Mouse (Mus musculus) ES-E14 (cell line): ENCODE measurements around the gene Dcps. TPM values are rescaled to one million over a fixed set of nuclear protein-coding genes. Genes with fewer than 3 reads are reported as not detected.

Source experiments
- DNase-seq: peaks from one replicate; pipeline ENCODE4 v3.0.0-alpha.2; 2013; ENCODE audit warnings: low read depth, low spot score
- H3K27ac ChIP-seq: 2 replicates; pipeline ENCODE4 v1.5.1; 2012; ENCODE audit warnings: low read depth, mild to moderate bottlenecking, low read length, moderate library complexity, mixed read lengths; ENCODE audit not compliant: poor library complexity, insufficient read depth, severe bottlenecking
- H3K36me3 ChIP-seq: 2 replicates; pipeline ENCODE4 v1.6.1; 2012; ENCODE audit warnings: mild to moderate bottlenecking, low read length, moderate library complexity, mixed read lengths; ENCODE audit not compliant: control insufficient read depth, poor library complexity, insufficient read depth, severe bottlenecking
- H3K4me1 ChIP-seq, 2 experiments: fragments of 150-350 bp in 1 of 2; sonication (generic) in 1 of 2; 2 replicates each; pipeline ENCODE4 v1.6.1; 2012; ENCODE audit warnings: low read length in 2 of 2, mild to moderate bottlenecking in 1 of 2, mixed read lengths in 1 of 2; ENCODE audit not compliant: control insufficient read depth in 2 of 2, insufficient read depth in 2 of 2, poor library complexity in 1 of 2
- H3K4me3 ChIP-seq, 2 experiments: fragments of 150-350 bp in 1 of 2; sonication (generic) in 1 of 2; 2 replicates each; pipeline ENCODE4 v1.5.1; 2012; ENCODE audit warnings: low read length in 2 of 2, low read depth in 1 of 2, mild to moderate bottlenecking in 1 of 2, mixed read lengths in 1 of 2; ENCODE audit not compliant: insufficient read depth in 1 of 2, poor library complexity in 1 of 2, severe bottlenecking in 1 of 2
- H3K9ac ChIP-seq: 2 replicates; pipeline ENCODE4 v1.6.1; 2012; ENCODE audit warnings: low read depth, mild to moderate bottlenecking, low read length, mixed read lengths; ENCODE audit not compliant: poor library complexity, insufficient read depth, severe bottlenecking
- H3K9me3 ChIP-seq: fragments of 150-350 bp; sonication (generic); 2 replicates; pipeline ENCODE4 v1.6.1; 2012; ENCODE audit warnings: low read depth, mild to moderate bottlenecking, low read length; ENCODE audit not compliant: control insufficient read depth, insufficient read depth
- CHD2 ChIP-seq: IDR thresholded peaks from 2 replicates; pipeline ENCODE4 v1.6.1; 2014; ENCODE audit warnings: mild to moderate bottlenecking, low read depth, low read length, inconsistent platforms
- HCFC1 ChIP-seq: IDR thresholded peaks from 2 replicates; pipeline ENCODE4 v1.6.1; 2012; ENCODE audit warnings: low read length, inconsistent platforms, borderline replicate concordance; ENCODE audit not compliant: insufficient read depth
- MAFK ChIP-seq: IDR thresholded peaks from 2 replicates; pipeline ENCODE4 v1.6.1; 2014; ENCODE audit warnings: mild to moderate bottlenecking, low read depth, low read length, inconsistent platforms; ENCODE audit not compliant: insufficient read depth
- ZC3H11A ChIP-seq: IDR thresholded peaks from 2 replicates; pipeline ENCODE4 v1.6.1; 2012; ENCODE audit warnings: low read depth, mild to moderate bottlenecking, inconsistent platforms, low read length, borderline replicate concordance
- ZNF384 ChIP-seq: IDR thresholded peaks from 2 replicates; pipeline ENCODE4 v1.6.1; 2012; ENCODE audit warnings: low read depth, low read length, inconsistent platforms
- in situ Hi-C, 2 experiments: fragments of 600-800 bp; cut with MboI; formaldehyde crosslinking; loops; one replicate each; pipeline ENCODE4 v1.15.1; 2025; ENCODE audit warnings: low sequenced_read_pairs in 2 of 2, inconsistent platforms in 1 of 2; ENCODE audit not compliant: unreplicated experiment in 2 of 2
- total RNA-seq: library from RNA; depleted of rRNA; stranded (reverse); fragments of 300-350 nt; gene quantifications from 2 replicates; pipeline ENCODE4 v1.2.3, GENCODE M21; 2012

The Dcps gene
- total RNA-seq, 1 experiment: 42.9 TPM

- Histone ChIP-seq H3K4me3 (no peak overlapping the region), H3K9me3 (no peaks in the 10 kb centered on the region), H3K4me1 (peaks cover 6 to 16% of the 10 kb centered on the region in 2 experiments; a peak in 3 of 4 replicates), H3K27ac (no peak overlapping the region), H3K9ac (no peak overlapping the region), H3K36me3 (no peaks in the 10 kb centered on the region)
- in situ Hi-C loops: no loop called here
- no peak for DNase-seq
- TF ChIP-seq CHD2 (no peak), ZC3H11A (no peak), ZNF384 (no peak), HCFC1 (no peak), MAFK (no peak)
These were observed 67.8 kb downstream of the Dcps start for GRCm38 (mm10) chr9:35108066-35108465.

- in situ Hi-C loops: no loop called here
- Histone ChIP-seq H3K36me3 (no peaks in the 10 kb centered on the region), H3K27ac (no peak overlapping the region), H3K4me1 (peaks cover 6 to 14% of the 10 kb centered on the region in 2 experiments; a peak in 3 of 4 replicates), H3K9ac (no peak overlapping the region), H3K4me3 (no peak overlapping the region), H3K9me3 (no peaks in the 10 kb centered on the region)
- no peak for TF ChIP-seq CHD2
- TF ChIP-seq ZNF384: no peak
- TF ChIP-seq HCFC1: no peak
- TF ChIP-seq ZC3H11A: no peak
- no peak for TF ChIP-seq MAFK
- no peak for DNase-seq
These were observed 68.5 kb downstream of the Dcps start for GRCm38 (mm10) chr9:35107396-35107795.

GRCm38 (mm10) chr9:35105884-35106880 is 69.7 kb downstream of the Dcps start:
- Histone ChIP-seq H3K36me3 (no peaks in the 10 kb centered on the region), H3K4me1 (peaks cover 6 to 10% of the 10 kb centered on the region in 2 experiments; a peak in 3 of 4 replicates), H3K27ac (no peak overlapping the region), H3K4me3 (no peak overlapping the region), H3K9ac (no peak overlapping the region), H3K9me3 (no peaks in the 10 kb centered on the region)
- TF ChIP-seq HCFC1 (no peak), CHD2 (no peak), ZNF384 (no peak), MAFK (no peak), ZC3H11A (no peak)
- in situ Hi-C loops: no loop called here
- no peak for DNase-seq

DNA sequence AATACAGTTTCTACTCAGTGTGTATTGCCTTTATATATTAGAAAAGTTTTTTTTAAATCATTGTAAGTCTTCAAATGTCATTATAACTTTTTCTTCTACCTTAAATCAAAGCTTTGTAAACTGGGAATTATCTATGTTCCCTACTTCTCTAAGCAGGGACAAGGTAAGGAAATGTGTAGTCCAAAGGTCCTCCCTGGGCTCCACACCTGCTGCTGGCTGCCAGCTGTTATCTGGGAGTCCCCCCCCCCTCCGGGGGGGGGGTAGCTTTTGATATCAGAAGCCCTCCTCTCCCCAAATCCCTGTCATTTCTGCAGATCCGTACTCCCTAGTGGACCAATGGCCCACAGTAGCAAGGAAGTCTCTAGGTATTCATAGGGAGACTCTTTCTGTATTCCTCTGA is 70.4 kb downstream of the Dcps start:
- Histone ChIP-seq H3K36me3 (no peaks in the 10 kb centered on the region), H3K4me3 (no peak overlapping the region), H3K4me1 (peaks cover 6 to 8% of the 10 kb centered on the region in 2 experiments; a peak in 2 of 4 replicates), H3K27ac (no peak overlapping the region), H3K9me3 (no peaks in the 10 kb centered on the region), H3K9ac (no peak overlapping the region)
- DNase-seq: no peak
- no peak for TF ChIP-seq CHD2
- no peak for TF ChIP-seq ZNF384
- no peak for TF ChIP-seq HCFC1
- TF ChIP-seq MAFK: no peak
- no peak for TF ChIP-seq ZC3H11A
- in situ Hi-C loops: no loop called here
